Mouse (Mus musculus) MEL (cell line): ENCODE measurements around the gene Nr5a1.

Experiments
- CTCF ChIP-seq, 3 experiments: IDR thresholded peaks in 2 of 3; conservative IDR thresholded peaks in 1 of 3; 2 replicates each; pipeline ENCODE4 v1.5.1; 2011 to 2012; ENCODE audit warnings: low read length in 3 of 3, low read depth in 2 of 3, mild to moderate bottlenecking in 2 of 3, improper control_type of control experiment in 1 of 3, inconsistent platforms in 1 of 3, mixed read lengths in 1 of 3, moderate library complexity in 1 of 3; ENCODE audit not compliant: control insufficient read depth in 1 of 3, insufficient read depth in 1 of 3, poor library complexity in 1 of 3, severe bottlenecking in 1 of 3
- E2F4 ChIP-seq: IDR thresholded peaks from 2 replicates; pipeline ENCODE4 v1.6.1; 2011; ENCODE audit warnings: low read depth, low read length, improper control_type of control experiment, borderline replicate concordance
- ELF1 ChIP-seq: IDR thresholded peaks from 2 replicates; pipeline ENCODE4 v1.6.1; 2014; ENCODE audit warnings: low read depth, mild to moderate bottlenecking, inconsistent platforms, low read length, improper control_type of control experiment, moderate library complexity
- EP300 ChIP-seq, 2 experiments: IDR thresholded peaks; 2 replicates each; pipeline ENCODE4 v1.6.1; 2011; ENCODE audit warnings: improper control_type of control experiment in 2 of 2, low read length in 2 of 2, low read depth in 1 of 2, mild to moderate bottlenecking in 1 of 2
- GABPA ChIP-seq: IDR thresholded peaks from 2 replicates; pipeline ENCODE4 v1.6.1; 2012; ENCODE audit warnings: low read depth, mild to moderate bottlenecking, inconsistent platforms, low read length, improper control_type of control experiment, moderate library complexity
- GATA1 ChIP-seq: IDR thresholded peaks from 2 replicates; pipeline ENCODE4 v1.6.1; 2011; ENCODE audit warnings: low read depth, low read length, improper control_type of control experiment
- NRF1 ChIP-seq: IDR thresholded peaks from 2 replicates; pipeline ENCODE4 v1.6.1; 2014; ENCODE audit warnings: low read depth, mild to moderate bottlenecking, inconsistent platforms, low read length, improper control_type of control experiment, moderate library complexity; ENCODE audit not compliant: poor library complexity, insufficient read depth, severe bottlenecking
- POLR2A ChIP-seq, 2 experiments: IDR thresholded peaks; 2 replicates each; pipeline ENCODE4 v1.6.1; 2011 to 2012; ENCODE audit warnings: low read length in 2 of 2, mild to moderate bottlenecking in 2 of 2, control low read depth in 1 of 2, improper control_type of control experiment in 1 of 2, low read depth in 1 of 2, moderate library complexity in 1 of 2; ENCODE audit not compliant: control insufficient read depth in 1 of 2, insufficient read depth in 1 of 2, poor library complexity in 1 of 2
- TAL1 ChIP-seq: IDR thresholded peaks from 2 replicates; pipeline ENCODE4 v1.6.1; 2012; ENCODE audit warnings: mild to moderate bottlenecking, inconsistent platforms, low read length, moderate library complexity, mixed read lengths

GRCm38 (mm10) chr2:38712769-38713125 is 1.6 kb downstream of the Nr5a1 start:
- TF ChIP-seq ELF1 (no peak), GABPA (no peak), CTCF (IDR thresholded peaks at IDR 0.05 in 2 of 3, conservative IDR thresholded peaks at IDR 0.05 in 1 of 3; ENCODE audit: control insufficient read depth in 1 of 3, insufficient read depth in 1 of 3, low read depth in 2 of 3, low read length in 3 of 3, poor library complexity in 1 of 3, severe bottlenecking in 1 of 3) (no peak), POLR2A (IDR thresholded peaks at IDR 0.05; ENCODE audit: control insufficient read depth in 1 of 2, insufficient read depth in 1 of 2, low read depth in 1 of 2, low read length in 2 of 2, poor library complexity in 1 of 2) (no peak), NRF1 (no peak), TAL1 (no peak), E2F4 (no peak), GATA1 (no peak), EP300 (IDR thresholded peaks at IDR 0.05; ENCODE audit: low read depth in 1 of 2, low read length in 2 of 2) (no peak)
